Mouse (Mus musculus): ENCODE data around the gene Olfr1252. TPM values are rescaled to one million over a fixed set of nuclear protein-coding genes. Genes with fewer than 3 reads are reported as not detected.

The Olfr1252 gene
- total RNA-seq (2023), result not detected

GRCm38 (mm10) chr2:89724912-89725311 lies at the start of gene Olfr1252:
Gene Olfr1252, minus strand, starts transcription at chr2:89725012.

GRCm38 (mm10) chr2:89756990-89757389 lies 32.2 kb upstream of the Olfr1252 start, which contains the start of gene Olfr1253:
Gene Olfr1253, minus strand, starts transcription at chr2:89757090.

GRCm38 (mm10) chr2:89671836-89672235 lies 53.0 kb downstream of the Olfr1252 start, which contains the start of gene Olfr1251:
Gene Olfr1251, minus strand, starts transcription at chr2:89671936.

Other genes with a start within 250 kb of the Olfr1252 start
- gene Olfr1241, start 237.9 kb downstream of the Olfr1252 start, total RNA-seq (2023), result not detected
- gene Olfr1242, start 226.7 kb downstream of the Olfr1252 start, total RNA-seq (2023), result not detected
- not detected for gene Olfr1243, start 193.5 kb downstream of the Olfr1252 start, total RNA-seq (2023)
- gene Olfr1245, start 146.6 kb downstream of the Olfr1252 start, total RNA-seq (2023), result not detected
- gene Olfr1246, start 131.9 kb downstream of the Olfr1252 start, total RNA-seq (2023), result not detected
- under 1 TPM in 1 of 2 experiments, not detected in 1; 0.09 TPM for gene Olfr1247, start 110.9 kb downstream of the Olfr1252 start, total RNA-seq (2023)
- not detected for gene Olfr1248, start 106.8 kb downstream of the Olfr1252 start, total RNA-seq (2023)
- gene Olfr1249, start 90.0 kb downstream of the Olfr1252 start, total RNA-seq (2023), result not detected
- gene Olfr1250, start 63.5 kb downstream of the Olfr1252 start, total RNA-seq (2023), result not detected
- gene Olfr1251, start 53.1 kb downstream of the Olfr1252 start, total RNA-seq (2023), result not detected
- gene Olfr1253, start 32.1 kb upstream of the Olfr1252 start, total RNA-seq (2023), result not detected
- gene Olfr1254, start 68.6 kb upstream of the Olfr1252 start, total RNA-seq (2023), result not detected
- not detected for gene Olfr1255, start 87.0 kb upstream of the Olfr1252 start, total RNA-seq (2023)
- not detected for gene Olfr1256, start 116.5 kb upstream of the Olfr1252 start, total RNA-seq (2023)
- gene Olfr48, start 123.2 kb upstream of the Olfr1252 start, total RNA-seq (2023), result not detected
- gene Olfr1257, start 153.4 kb upstream of the Olfr1252 start, total RNA-seq (2023), result not detected
- not detected for gene Olfr1258, start 202.3 kb upstream of the Olfr1252 start, total RNA-seq (2023)
- not detected for gene Olfr1259, start 223.7 kb upstream of the Olfr1252 start, total RNA-seq (2023)
- gene Olfr1260, start 249.3 kb upstream of the Olfr1252 start, total RNA-seq (2023), result not detected

Data from T-cell, adult 66 days (primary cell).